ENCODE assay signal across 9 mouse cellular contexts in the genomic region with DNA sequence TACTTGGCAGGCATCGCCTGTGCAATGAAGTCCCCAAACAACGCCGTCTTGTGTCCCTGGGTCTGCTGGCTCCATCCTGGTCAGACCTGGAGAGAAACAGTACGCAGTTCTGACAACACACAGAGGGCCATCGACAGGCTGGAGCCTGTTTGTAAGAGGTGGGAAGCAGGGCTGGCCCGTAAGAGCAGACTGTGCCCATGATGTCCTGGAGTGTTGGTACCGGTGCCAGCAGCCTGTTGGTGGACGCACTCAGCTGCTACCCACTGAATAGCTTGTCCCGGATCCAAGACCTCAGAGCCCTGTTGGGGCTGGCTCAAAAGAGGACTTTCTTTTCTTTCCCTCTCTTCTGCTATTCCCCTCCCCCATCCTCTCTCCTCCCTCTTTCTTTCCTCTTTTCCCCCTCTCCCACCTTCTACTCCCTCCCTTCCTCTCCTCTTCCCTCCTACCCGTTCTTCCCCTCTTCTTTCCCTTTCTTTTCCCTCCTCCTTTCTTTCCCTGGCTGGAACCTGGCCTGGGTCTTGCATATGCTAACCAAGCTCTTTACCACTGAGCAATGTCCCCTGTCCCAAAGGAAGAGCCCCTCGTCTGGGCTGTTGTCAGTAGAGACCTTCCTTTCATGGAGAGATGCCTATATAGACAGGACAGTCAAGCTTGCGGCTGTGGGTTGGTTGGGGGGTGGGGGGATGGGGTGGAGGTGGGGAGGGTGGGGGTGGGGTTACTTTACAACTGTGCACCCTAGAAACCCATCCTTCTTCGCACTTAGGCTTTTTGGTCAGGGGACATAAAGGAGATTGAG. TPM values are rescaled to one million over a fixed set of nuclear protein-coding genes. Genes with fewer than 3 reads are reported as not detected.
DNase-seq lines count a peak whose midpoint lies in the region; ATAC-seq and TF ChIP-seq lines count a peak whose summit lies in the region.
"Had no signal": no experiment of that assay in that cellular context is flagged by ENCODE, and none has a peak within 500 bp of the region (broad histone marks: within the 10 kb centered on the region; RNA-seq: fewer than 3 reads in every experiment).

No protein-coding gene starts in this region.

- peak overlapping the region; percentile 29; the same call in 1 of the 2 replicates for H3K27ac ChIP-seq in heart, embryonic 16.5 days (ENCODE audit: low read length)
- no peak overlapping the region for H3K27ac ChIP-seq in heart, embryonic 11.5 days (ENCODE audit: low read depth, low read length)
- H3K27ac ChIP-seq in embryonic facial prominence, embryonic 11.5 days (replicated peaks; ENCODE audit: low read depth, low read length), result no peak overlapping the region
- H3K27ac ChIP-seq in thymus, adult 2 months (ENCODE audit: control insufficient read depth, insufficient read depth, low read length), result no peak overlapping the region
- H3K27ac ChIP-seq: liver, embryonic 15.5 days had no signal

- peak overlapping the region; percentile 10 for H3K4me2 ChIP-seq in heart, embryonic 16.5 days (ENCODE audit: low read depth, low read length)
- no peak overlapping the region for H3K4me2 ChIP-seq in heart, embryonic 11.5 days
- H3K4me2 ChIP-seq in embryonic facial prominence, embryonic 11.5 days (ENCODE audit: low read depth, low read length), result no peak overlapping the region
- H3K4me2 ChIP-seq: liver, embryonic 15.5 days had no signal

- DNase-seq in brain, embryonic 18.5 days (ENCODE audit: low read depth, low spot score), result peak; percentile 46
- no peak for DNase-seq in embryonic facial prominence, embryonic 11.5 days (ENCODE audit: low spot score)
- DNase-seq in lung, postnatal 10 days, result peak; percentile 41
- no peak for DNase-seq in kidney, adult 9 months
- no peak for DNase-seq in thymus, adult 2 months
- DNase-seq in ovary, postnatal 14 days (ENCODE audit: low spot score), result no peak

- no peaks in the 10 kb centered on the region for H3K36me3 ChIP-seq in heart, embryonic 16.5 days (ENCODE audit: control insufficient read depth, insufficient read depth)
- H3K36me3 ChIP-seq in heart, embryonic 11.5 days (ENCODE audit: control insufficient read depth, insufficient read depth, low read length), result peaks cover 2% of the 10 kb centered on the region; the same call in 1 of the 2 replicates
- no peaks in the 10 kb centered on the region for H3K36me3 ChIP-seq in embryonic facial prominence, embryonic 11.5 days (replicated peaks; ENCODE audit: control insufficient read depth, insufficient read depth, low read depth, low read length)
- no peaks in the 10 kb centered on the region for H3K36me3 ChIP-seq in thymus, adult 2 months (ENCODE audit: control insufficient read depth, insufficient read depth, low read length)
- H3K36me3 ChIP-seq: liver, embryonic 15.5 days had no signal

- peaks cover 61% of the 10 kb centered on the region for H3K4me1 ChIP-seq in heart, embryonic 16.5 days (ENCODE audit: control insufficient read depth, insufficient read depth, low read length)
- peaks cover 89% of the 10 kb centered on the region for H3K4me1 ChIP-seq in heart, embryonic 11.5 days (ENCODE audit: control insufficient read depth, insufficient read depth, low read length)
- H3K4me1 ChIP-seq in embryonic facial prominence, embryonic 11.5 days (ENCODE audit: control insufficient read depth, insufficient read depth, low read length), result peaks cover 19% of the 10 kb centered on the region
- peaks cover 18% of the 10 kb centered on the region for H3K4me1 ChIP-seq in thymus, adult 2 months (replicated peaks; ENCODE audit: control insufficient read depth, insufficient read depth, low read length)
- H3K4me1 ChIP-seq: liver, embryonic 15.5 days had no signal

- no peak for TF ChIP-seq CTCF in thymus, adult 2 months (IDR thresholded peaks at IDR 0.05; ENCODE audit: borderline replicate concordance, control insufficient read depth, extremely low read depth, insufficient read depth, low read length, poor library complexity)

- no peaks in the 10 kb centered on the region for H3K9me3 ChIP-seq in heart, embryonic 16.5 days (replicated peaks; ENCODE audit: control insufficient read depth, low read length)
- no peaks in the 10 kb centered on the region for H3K9me3 ChIP-seq in heart, embryonic 11.5 days (replicated peaks; ENCODE audit: control insufficient read depth, low read length)
- H3K9me3 ChIP-seq in embryonic facial prominence, embryonic 11.5 days (replicated peaks; ENCODE audit: control insufficient read depth, low read length), result no peaks in the 10 kb centered on the region
- H3K9me3 ChIP-seq: liver, embryonic 15.5 days had no signal

- H3K27me3 ChIP-seq in heart, embryonic 16.5 days (ENCODE audit: control insufficient read depth, insufficient read depth, low read length), result no peaks in the 10 kb centered on the region
- H3K27me3 ChIP-seq in heart, embryonic 11.5 days (ENCODE audit: control insufficient read depth, insufficient read depth, low read length), result no peaks in the 10 kb centered on the region
- H3K27me3 ChIP-seq in embryonic facial prominence, embryonic 11.5 days (ENCODE audit: control insufficient read depth, insufficient read depth, low read length), result no peaks in the 10 kb centered on the region
- no peaks in the 10 kb centered on the region for H3K27me3 ChIP-seq in thymus, adult 2 months (ENCODE audit: control insufficient read depth, insufficient read depth, low read length)
- H3K27me3 ChIP-seq: liver, embryonic 15.5 days had no signal

- H3K4me3 ChIP-seq in heart, embryonic 16.5 days (ENCODE audit: low read length), result no peak overlapping the region
- H3K4me3 ChIP-seq in heart, embryonic 11.5 days (ENCODE audit: low read depth, low read length), result no peak overlapping the region
- H3K4me3 ChIP-seq in embryonic facial prominence, embryonic 11.5 days (ENCODE audit: low read depth, low read length), result no peak overlapping the region
- no peak overlapping the region for H3K4me3 ChIP-seq in thymus, adult 2 months (ENCODE audit: control insufficient read depth, insufficient read depth, low read length)
- H3K4me3 ChIP-seq: liver, embryonic 15.5 days had no signal

- ATAC-seq in heart, embryonic 16.5 days (replicated peaks; ENCODE audit: extremely low read depth, insufficient read depth, low FRiP score), result no peak; the same call in 1 of the 2 replicates
- no peak for ATAC-seq in heart, embryonic 11.5 days (replicated peaks; ENCODE audit: insufficient number of reproducible peaks, low FRiP score, low TSS enrichment)
- ATAC-seq in embryonic facial prominence, embryonic 11.5 days (replicated peaks; ENCODE audit: insufficient number of reproducible peaks, low FRiP score, low TSS enrichment, low read depth), result no peak

- WGBS in heart, embryonic 16.5 days, result 58% methylated on average over 13 of the region's 13 CpGs
- WGBS in heart, embryonic 11.5 days (ENCODE audit: insufficient replicate concordance), result 64% methylated on average over 13 of the region's 13 CpGs
- WGBS in embryonic facial prominence, embryonic 11.5 days, result 60% methylated on average over 13 of the region's 13 CpGs
- WGBS in thymus, adult 2 months, result 90% methylated on average over 13 of the region's 13 CpGs

- H3K9ac ChIP-seq in heart, embryonic 16.5 days (ENCODE audit: low read length), result no peak overlapping the region
- no peak overlapping the region for H3K9ac ChIP-seq in heart, embryonic 11.5 days (ENCODE audit: low read depth, low read length)
- H3K9ac ChIP-seq in embryonic facial prominence, embryonic 11.5 days (replicated peaks; ENCODE audit: low read length), result peak overlapping the region; percentile 22; the same call in 1 of the 2 replicates
- H3K9ac ChIP-seq: liver, embryonic 15.5 days had no signal

- no peak for TF ChIP-seq POLR2A in thymus, adult 2 months (IDR thresholded peaks at IDR 0.05; ENCODE audit: control insufficient read depth, extremely low read depth, insufficient read depth, low read length, poor library complexity)

RNA-seq across cellular contexts. Expression of a gene that starts 27.9 kb away (rescaled TPM):
- 36.2 and 38.1 TPM in 2 replicates for polyA plus RNA-seq in heart, embryonic 16.5 days (2015; fragmentation: Nextera tagmentation; extraction: Ambion mirVana)
- 28.1 and 31.3 TPM in 2 replicates for polyA plus RNA-seq in heart, embryonic 11.5 days (2014; fragmentation: Nextera tagmentation; extraction: Ambion mirVana)
- 40.6 and 42.3 TPM in 2 replicates for polyA plus RNA-seq in embryonic facial prominence, embryonic 11.5 days (2014; fragmentation: Nextera tagmentation; extraction: Ambion mirVana)
- 8.6 and 9.7 TPM in 2 replicates for polyA plus RNA-seq in thymus, adult 2 months (2012; rRNA removed)

Comparison
In these comparisons a context has a peak if more than half of its experiments do, and no peak if none do; other contexts are left out.
1. DNase-seq: peak in brain, embryonic 18.5 days (single experiment) and lung, postnatal 10 days (single experiment); none in embryonic facial prominence, embryonic 11.5 days (single experiment), kidney, adult 9 months (single experiment), thymus, adult 2 months (single experiment) and ovary, postnatal 14 days (single experiment).